Mouse (Mus musculus) layer of hippocampus, adult 11-12 months (tissue): ENCODE measurements around the gene Methig1.
A peak's percentile ranks its signal among the peaks of the same experiment; 100 is the strongest.
"Not testable (repeated sequence)": the region's sequence is repeated elsewhere in the genome, so short reads cannot be mapped to it uniquely, and the experiment has no call there.

Experiments
- DNase-seq: peaks from one replicate; pipeline ENCODE4 v3.0.0; 2022; ENCODE audit warnings: low spot score

Methig1 gene

DNA sequence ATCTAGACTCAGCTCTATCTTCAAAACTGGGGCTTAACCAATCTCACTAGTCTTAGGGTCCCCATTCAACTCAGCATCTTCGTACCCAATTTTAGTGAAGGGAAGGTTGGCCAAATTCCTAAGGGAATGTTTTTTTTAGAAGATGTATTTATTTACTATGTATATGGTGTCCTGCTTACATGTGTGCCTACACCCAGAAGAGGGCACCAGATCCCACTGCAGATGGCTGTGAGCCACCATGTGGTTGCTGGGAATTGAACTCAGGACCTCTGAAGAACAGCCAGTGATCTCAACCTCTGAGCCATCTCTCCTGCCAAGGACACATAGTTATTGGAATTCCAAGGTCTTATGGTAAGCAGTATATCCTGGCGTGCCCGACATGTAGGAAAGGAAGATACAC is 42.6 kb downstream of the Methig1 start:
- DNase-seq, result no peak

DNA sequence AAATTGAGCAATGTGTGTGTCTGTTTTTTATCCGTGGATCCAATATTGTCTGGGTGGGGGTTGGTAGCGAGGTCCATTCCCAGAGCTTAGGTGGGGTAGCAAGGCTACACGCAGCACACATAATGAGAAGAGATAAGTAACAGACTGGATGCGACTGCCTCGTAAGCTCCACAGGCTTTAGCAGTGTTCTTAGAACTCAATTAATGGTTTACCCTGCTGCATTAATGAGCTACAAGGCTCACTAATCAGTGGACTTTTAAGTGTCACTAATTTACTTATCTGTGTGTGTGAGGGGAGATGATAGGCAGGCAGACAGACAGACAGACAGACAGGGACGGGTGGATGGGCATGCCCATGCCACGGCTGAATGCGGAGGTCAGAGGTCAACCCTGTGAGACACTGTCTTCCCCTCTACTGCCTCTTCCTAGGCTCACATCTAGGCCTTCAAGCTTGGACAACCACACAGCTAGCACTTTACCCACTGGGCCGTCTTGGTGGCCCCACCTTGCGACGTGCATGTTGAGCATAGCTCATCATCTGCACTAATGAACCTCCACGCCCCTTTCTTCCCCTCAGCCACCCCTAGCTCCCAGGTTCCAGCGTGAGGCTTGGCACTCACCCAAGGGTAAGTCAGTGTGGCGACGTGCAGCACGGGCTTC is 47.8 kb downstream of the Methig1 start:
- no peak for DNase-seq

DNA sequence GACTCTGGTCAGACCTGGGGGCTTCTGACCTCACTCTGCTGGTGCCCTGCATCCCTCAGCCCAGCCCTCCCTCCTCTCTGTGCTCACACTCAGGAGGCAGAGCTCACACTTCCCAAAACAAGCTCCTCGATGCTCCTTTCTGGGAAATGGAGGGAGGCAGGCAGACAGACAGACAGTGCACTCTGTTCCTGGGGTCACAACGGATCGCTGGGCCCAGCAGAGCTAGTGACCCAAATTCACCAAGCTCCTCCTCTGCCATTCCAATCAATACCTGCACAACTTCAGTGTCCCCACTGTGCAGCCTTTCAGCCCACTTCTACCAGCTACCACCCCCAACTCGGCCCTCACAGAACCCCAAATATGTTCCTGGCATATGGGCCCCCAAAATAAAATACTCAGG is 48.9 kb downstream of the Methig1 start:
- DNase-seq, result no peak

DNA sequence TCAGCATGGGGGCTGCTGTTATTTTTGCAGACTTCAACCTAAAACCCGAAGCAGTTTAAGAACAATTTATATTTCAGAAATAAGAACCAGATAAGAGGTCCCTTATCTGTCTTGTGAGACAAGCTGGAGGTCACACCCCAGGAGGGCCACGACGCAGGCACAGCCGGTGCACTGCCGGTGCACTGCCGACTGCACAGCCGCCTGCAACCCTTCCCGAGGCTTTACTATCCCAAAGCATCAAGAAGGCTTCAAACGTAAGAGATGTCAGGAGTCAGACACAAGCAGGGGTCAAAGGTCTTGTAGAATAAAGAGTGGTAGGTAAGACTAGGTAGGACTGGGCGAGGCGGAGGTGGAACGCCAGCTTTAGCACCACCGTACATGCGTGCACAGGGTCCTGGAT is 49.4 kb downstream of the Methig1 start:
- no peak for DNase-seq

DNA sequence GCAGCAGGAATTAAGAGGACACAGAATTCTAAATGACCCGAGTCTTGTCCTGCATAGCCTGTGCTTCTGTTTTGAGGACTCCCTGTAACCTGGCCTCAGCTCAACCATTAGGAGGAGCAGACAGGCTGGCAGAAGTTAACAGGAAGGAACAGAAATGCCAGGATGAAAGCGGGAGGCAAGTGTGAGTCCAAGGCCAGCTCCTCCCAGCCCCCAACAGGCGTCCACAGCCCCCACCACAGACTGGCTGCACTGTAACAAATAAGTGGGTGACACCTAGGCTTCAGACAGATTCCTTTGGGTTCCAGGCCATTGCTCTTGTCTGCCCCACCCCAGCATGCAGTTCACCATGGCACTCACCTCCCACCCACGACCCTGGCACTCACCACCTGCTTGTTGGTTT is 49.8 kb downstream of the Methig1 start:
- no peak for DNase-seq

DNA sequence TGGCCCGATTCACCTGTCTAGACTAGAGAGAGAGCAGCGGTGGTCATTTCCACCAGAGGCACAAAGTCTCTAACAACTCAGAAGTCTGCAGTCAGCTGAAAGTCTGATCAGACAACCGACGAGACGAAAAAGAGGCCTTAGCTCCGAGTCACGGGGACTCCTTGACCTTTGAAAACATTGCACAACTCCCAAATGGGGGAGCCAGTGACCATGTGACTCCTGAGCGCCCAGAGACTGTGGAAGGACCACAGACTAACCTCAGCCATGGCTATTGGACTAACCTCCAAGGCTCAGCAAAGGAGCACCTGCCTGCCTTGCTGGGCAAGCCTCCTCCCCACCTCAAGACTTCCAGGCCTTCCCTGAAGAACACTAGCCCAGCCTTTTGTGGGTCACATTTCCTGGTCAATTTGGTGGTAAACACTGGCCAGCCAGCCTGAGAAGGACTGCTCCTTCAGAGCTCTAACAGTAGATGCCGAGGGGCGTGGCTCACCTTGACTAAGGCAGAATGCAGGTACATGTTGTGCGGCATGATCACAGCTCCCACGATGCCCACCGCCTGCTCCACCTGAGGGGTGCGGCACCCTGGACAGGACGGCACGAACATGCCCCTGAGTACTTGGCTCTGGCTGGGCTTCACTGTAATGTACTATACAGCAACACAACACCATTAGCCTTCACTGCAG is 50.5 kb downstream of the Methig1 start:
- DNase-seq, result no peak

DNA sequence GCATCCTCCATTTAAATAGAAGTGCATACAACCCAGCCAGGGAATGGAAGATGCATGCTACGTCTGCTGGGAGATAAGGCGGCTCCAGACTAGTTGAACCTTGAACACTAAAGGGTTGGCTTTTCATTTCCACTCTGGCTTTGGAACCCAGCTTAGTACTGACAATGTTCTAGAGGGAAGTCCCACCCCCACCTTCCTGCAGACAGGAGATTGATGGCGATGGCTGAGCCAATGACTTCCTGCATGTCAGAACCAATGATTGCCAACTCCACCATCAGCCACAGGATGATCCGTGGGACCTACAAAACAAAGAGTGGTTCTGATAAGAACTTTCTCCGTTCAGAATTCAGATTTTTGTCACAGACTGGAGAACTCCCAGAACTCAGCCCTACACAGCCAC is 53.1 kb downstream of the Methig1 start:
- no peak for DNase-seq

DNA sequence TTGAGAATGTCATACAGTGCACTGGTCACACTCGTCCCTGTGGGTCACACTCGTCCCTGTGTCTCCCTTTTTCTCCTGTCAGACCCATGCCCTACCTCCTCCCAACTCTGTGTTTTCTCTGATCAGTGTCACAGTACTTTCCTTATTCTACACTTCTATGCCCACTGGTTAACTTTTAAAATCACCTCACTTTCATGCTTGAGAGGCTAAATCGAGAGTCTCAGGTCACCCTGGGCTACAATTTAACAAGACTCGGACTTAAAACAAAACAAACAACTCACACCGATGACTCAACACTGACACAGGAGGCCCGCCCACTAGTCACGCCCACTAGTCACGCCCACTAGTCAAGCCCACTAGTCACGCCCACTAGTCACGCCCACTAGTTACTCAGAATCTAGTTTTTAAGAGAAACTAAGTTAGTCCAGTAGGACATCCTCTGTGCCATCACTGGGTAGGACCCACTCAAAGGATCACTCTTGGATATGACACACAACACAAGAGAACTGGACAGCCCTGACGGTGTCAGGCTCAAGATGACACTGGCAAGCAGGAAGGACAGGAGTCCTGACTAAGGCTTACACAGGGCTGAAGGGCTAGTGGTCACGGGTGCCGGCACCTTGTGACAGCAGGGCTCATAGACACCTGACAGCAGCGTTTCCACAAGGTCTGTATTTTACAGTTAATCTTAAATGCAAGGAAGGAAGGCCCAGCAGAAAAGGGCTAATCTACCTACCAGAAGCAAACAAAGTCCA is 58.1 kb downstream of the Methig1 start:
- DNase-seq, result no peak

DNA sequence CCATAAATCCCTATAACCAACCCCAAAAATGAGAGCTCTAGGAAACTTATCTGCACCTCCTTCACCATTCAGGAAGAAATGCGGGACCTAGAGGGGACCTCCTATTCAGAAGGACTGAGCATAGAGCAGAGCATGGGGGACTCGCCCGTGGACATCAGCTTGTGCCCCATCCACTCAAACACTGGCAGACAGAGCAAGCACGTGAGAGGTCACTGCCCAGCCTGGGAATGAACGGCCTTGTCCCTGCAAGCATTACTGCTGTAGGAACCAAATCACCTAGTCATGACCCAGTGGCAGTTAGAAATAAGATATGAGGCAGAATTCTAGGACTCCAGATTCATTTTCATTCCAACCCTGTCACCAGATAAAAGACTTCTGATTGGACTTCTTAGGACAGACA is 58.8 kb downstream of the Methig1 start:
- DNase-seq, result no peak

DNA sequence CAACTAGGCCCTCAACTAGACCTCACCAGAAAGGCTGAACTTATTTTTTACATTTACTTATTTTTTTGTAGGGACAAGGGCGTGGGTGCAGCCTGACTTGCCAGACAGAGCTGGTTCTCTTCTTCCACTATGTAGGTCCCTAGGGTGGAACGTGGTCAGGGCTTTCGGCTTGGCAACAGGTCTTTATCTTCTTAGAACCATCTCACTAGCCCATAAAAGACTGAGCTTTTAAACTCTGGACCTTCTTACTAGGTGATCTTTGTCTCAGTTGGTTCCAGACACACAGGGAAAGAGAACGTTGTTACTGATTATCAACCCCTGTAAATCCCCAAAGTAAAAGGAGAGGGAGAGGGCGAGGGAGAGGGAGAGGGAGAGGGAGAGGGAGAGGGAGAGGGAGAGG is 60.4 kb downstream of the Methig1 start:
- DNase-seq, result no peak

DNA sequence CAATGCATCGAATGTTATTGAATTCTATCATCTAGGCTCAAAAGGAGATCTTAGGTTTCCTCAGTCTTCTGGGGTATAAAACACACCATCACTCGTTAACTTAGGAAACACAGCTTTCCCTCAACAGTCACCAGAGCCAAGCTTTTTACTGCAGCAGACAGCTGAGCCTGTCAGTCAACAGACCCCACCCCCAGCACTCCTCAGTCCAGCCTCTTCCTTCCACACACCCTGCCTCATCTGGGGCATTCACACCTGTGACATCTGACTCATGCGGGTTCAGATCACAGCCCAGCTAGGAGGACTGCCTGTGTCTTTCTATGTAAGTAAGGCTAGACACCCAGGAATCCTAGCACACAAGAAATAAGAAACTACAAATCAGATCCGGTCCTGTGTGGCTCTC is 61.1 kb downstream of the Methig1 start:
- no peak for DNase-seq

DNA sequence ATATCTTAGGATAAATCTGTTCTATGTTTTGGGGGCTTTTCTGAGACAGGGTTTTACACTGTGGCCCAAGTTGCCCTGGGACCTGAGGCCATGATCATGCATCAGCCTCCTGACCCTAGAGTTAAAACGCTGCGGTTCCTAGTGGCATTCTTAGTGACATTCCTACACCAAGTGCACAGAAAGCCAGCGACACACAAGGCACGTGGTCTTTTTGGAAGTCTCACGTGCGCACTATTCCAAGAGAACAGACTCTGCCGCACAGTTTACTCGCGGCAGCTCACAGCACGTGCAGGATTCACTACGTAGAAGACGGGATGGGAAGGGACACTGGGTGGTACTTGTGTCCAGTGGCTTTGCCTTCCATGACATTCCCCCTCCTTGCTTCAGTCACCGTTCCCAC is 62.0 kb downstream of the Methig1 start:
- no peak for DNase-seq

DNA sequence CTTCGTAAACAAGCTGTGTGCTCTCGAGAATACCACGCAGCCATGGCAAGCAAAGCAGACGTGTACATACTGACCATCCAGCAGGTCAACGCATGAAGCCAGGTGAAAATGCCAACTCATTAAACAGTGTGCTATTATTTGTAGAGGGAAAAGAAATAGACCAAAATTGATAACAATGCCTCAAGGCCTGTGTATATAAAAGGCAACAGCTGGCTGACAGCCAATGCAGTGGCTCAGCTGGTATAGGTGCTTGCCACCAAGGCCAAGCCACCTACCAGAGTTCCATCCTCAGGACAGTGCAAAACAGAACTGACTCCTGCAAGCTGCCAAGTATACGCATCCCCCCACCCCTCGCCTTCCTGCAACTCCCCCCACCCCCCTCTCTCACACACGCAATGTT is 62.7 kb downstream of the Methig1 start:
- no peak for DNase-seq

DNA sequence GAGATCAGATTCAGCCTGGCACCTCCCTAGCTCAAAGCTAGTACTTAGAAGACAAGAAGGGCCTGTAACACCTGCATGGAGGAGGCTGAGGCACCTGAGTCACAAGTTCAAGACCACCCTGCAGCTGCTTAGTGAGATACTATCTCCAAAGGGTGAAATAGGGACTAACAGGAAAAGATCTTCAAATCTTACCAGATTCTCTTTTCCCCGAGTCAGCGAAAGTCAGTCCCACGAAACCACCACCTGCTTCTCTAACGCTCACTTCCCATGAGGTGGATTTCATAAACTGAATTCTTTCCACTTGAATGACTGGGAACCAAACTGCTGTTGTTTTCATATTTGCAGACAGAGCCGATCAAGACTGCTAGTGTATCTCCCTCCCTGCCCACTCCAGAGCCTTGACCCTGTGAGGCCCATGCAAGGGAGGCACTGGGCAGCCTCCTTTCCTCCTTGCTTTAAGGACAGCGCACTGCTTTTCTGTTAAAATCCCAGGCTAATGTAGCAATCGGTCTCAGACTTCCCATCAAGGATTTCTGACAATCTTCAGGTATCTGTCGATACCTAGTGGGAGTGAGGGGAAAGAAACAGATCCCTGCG is 65.0 kb downstream of the Methig1 start:
- DNase-seq, result no peak

DNA sequence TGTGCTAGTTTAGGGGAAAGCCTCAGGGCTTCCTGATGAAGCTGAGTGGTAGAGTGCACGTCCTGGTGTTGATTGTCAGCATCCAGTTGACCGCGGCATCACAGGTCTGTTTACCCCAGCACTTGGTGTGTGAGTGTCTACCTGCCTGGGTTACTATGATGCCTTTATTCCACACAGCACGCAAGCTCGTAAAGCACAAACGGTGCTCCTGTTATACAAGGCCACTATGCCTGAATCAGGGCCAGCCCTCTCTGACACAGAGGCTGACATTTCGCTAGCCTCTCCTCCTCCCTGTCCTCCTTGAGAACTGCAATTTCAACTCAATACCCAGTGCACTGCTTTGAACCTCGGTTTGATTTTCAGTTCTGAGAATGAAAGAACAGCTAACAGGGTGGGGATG is 66.4 kb downstream of the Methig1 start:
- DNase-seq, result no peak

DNA sequence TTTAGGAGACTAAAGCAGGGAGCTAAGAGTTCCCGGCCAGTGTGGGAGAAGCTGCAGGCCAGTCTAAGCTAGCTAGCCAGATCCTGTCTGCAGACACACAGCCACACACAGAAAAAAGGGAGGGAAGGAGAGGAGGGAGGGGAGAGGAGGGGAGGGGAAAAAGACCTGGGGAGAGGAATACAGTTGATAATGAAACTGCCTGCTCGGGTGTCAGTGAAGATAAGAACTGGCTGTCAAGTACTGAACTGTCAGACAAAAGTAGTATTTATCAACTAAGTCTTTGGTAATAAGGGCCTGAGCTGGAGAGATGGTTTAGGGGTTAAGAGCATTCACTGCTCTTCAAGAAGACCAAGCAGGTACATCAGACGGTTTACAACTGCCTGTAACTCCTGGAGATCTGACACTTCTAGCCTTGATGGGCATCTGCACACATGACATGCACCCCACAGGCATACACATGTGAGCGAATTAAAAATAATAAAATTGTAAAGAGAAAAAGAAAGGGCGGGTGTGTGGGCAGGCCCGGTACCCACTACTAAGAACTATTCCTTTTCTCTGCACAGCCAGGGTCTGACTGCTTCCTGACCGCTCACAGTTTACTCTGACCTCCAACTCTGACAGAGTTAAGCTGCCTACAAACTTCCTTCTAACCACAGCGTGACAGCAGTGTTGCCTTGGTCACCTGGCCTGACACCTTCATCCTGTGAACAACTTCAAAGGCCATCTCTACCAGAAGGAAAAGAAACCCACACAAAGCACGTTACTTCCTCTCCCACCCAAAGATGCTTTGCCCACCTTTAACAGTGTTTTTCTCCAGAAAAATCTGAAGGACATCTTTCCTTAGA is 67.2 kb downstream of the Methig1 start:
- DNase-seq, result no peak

DNA sequence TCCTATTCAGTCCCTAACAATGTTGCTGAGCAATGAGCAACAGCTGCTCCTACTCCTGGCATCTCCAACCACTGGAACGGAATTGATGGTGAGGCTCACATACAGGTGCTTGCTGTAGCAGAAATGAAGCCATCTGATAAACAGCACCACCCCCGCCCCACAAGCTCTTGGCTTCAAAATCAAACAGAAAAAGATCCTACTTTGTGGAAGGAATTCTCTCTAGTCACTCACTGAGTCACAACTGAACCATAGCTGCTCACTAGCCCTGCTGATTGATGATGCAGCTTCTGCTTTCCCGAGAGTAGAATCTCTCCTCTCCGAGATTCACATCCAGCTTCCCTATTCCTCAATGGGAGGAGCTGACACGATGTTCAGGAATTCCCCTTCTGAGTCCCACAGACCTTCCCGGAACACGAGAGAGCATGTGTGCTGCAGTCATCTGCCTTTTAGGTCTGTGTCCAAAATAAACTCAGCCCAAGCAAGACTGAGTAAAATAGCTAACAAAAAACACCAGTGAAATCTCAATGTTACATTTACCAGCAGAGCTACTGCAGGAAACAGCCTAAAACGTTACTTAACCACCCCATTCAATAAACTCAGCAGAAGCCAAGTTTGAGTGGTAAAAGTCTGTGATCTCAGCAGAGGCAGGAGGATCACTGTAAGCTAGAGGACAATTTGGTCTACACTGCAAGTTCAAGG is 68.3 kb downstream of the Methig1 start:
- DNase-seq, result no peak

DNA sequence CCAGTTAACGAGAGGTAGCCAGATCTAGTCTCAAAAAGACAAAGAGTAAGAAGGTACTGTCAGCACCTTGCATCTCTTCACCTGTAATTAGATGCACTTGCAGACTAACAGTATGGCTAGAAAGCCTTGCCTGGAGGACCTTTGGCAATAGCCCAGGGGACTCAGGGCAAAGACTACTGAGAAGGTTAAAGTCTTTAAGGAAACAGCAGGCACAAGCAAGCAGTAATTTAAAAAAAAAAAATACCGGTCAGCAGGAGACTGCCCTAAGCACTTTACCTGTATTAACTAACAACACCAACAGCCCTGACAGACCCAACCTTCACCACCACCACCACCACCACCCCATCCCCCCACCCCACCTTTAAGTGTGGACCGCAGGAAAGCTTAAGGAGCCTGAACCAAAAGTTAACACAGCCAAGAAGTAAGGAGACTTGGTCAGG is 68.8 kb downstream of the Methig1 start, which contains the start of gene Gm5475:
Gene Gm5475, plus strand, starts transcription at position 390 of the 440 bp plus-strand sequence.
- DNase-seq, result not testable (repeated sequence)

DNA sequence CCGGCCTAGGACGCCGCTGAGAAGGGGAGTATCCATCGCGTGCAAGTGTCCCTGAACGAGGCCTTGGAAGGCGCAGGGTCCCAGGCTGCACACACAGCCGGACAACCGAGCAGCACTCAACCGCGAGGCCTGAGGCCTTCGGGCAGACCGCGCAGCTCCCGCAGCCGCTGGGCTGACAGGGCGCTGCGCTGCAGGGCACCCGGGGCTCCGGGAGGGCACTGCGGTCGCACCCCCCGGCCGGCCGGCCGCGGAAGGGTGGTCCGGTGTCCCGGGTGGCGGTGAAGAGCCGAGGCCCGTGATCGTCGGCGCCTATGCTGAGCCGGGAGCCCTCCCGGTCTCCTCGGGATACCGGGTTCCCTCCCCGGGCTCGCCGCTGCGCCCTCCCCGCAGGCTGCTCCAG is 69.5 kb downstream of the Methig1 start:
- no peak for DNase-seq

DNA sequence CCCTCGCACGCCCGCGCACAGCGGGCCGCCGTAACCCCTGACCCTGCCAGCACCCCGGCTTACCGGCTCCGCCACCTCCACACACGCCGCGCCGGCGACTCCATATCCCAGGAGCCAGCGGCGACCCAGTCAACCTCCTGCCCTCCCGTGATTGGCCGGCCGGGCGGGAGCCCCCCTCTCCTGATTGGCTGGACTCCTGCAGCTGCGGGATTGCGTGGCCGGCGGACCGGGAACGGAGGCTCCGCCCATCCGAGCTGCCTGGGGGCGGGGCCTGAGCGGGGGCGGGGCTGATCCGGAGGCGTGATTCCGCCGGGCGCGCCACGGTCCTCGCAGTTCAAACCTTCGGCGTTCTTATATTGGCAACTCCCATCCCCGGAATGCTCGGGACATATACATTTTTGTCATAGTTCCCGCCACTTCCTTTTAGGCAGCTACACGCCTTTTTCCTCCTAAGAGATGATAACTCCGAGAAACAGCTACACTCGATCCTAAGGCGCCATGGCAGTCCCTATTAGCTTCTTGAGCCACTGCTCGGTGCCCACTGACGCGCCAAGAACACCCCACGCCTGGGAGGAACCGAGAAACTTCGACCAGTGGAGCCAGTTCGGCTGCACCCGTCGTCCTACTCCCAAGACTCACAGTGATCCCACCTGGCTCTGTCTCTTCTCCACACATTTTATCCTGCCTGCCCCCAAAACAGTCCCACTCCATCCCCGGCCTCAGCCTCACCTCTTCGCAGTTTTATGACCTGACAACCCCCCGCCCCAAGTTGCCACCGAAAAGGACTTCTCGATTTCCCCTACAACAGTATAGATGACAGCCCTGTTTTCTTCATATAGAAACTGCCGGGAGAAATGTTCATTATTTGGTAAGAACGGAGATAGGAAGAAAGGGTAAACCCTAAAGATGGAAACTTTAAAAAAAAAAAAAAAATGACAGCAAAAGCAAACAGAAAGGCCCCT is 70.2 kb downstream of the Methig1 start:
- peak; percentile 96 for DNase-seq
